Mouse (Mus musculus): ENCODE measurements around the gene Ccdc22. TPM values are rescaled to one million over a fixed set of nuclear protein-coding genes. Genes with fewer than 3 reads are reported as not detected.

The Ccdc22 gene
- polyA plus RNA-seq, 2 experiments, result 9.0 to 16.7 TPM

- TF ChIP-seq CTCF (IDR thresholded peaks at IDR 0.05; ENCODE audit: low read depth), result no peak
- no peak for TF ChIP-seq EP300 (IDR thresholded peaks at IDR 0.05; ENCODE audit: low read depth)
- Histone ChIP-seq H3K9me3 (ENCODE audit: control insufficient read depth, low read length) (no peaks in the 10 kb centered on the region), H3K27ac (no peak overlapping the region), H3K27me3 (ENCODE audit: control insufficient read depth, insufficient read depth, low read length) (no peaks in the 10 kb centered on the region), H3K4me2 (ENCODE audit: low read depth) (no peak overlapping the region), H3K36me3 (replicated peaks; ENCODE audit: control insufficient read depth, insufficient read depth, low read depth) (no peaks in the 10 kb centered on the region), H3K9ac (replicated peaks) (no peak overlapping the region), H3K4me1 (replicated peaks; ENCODE audit: control insufficient read depth in 2 of 2, insufficient read depth in 2 of 2, low read length in 1 of 2) (no peaks in the 10 kb centered on the region), H3K4me3 (ENCODE audit: insufficient read depth in 1 of 2, low read depth in 2 of 2, low read length in 2 of 2) (no peak overlapping the region)
- ATAC-seq (ENCODE audit: insufficient read depth) (no peak), DNase-seq (ENCODE audit: low read depth in 3 of 3, low spot score in 3 of 3) (no peak)
- WGBS (ENCODE audit: insufficient replicate concordance), result 66% methylated on average over 4 of the region's 4 CpGs
Observed at GRCm38 (mm10) chrX:7553474-7553873, 51.8 kb downstream of the Ccdc22 start.

Other genes starting within 250 kb of the Ccdc22 start
- gene Usp27x, start 229.7 kb downstream of the Ccdc22 start, polyA plus RNA-seq (2012; rRNA removed), result 0.12 and 0.26 TPM in 2 replicates
- 0.05 TPM in 1 of 2 replicates, not detected in the other for gene Usp27x, start 229.7 kb downstream of the Ccdc22 start, polyA plus RNA-seq (2014; fragmentation: Nextera tagmentation; extraction: Ambion mirVana)
- gene Foxp3, start 31.9 kb downstream of the Ccdc22 start, polyA plus RNA-seq (2012; rRNA removed), result not detected in 2 replicates
- not detected in 2 replicates for gene Foxp3, start 31.9 kb downstream of the Ccdc22 start, polyA plus RNA-seq (2014; fragmentation: Nextera tagmentation; extraction: Ambion mirVana)
- 0.42 and 0.56 TPM in 2 replicates for gene Ppp1r3f, start 31.2 kb downstream of the Ccdc22 start, polyA plus RNA-seq (2012; rRNA removed)
- 0.06 TPM in 2 replicates for gene Ppp1r3f, start 31.2 kb downstream of the Ccdc22 start, polyA plus RNA-seq (2014; fragmentation: Nextera tagmentation; extraction: Ambion mirVana)
- gene Cacna1f, start 1.6 kb upstream of the Ccdc22 start, polyA plus RNA-seq (2012; rRNA removed), result 0.04 and 0.06 TPM in 2 replicates
- gene Cacna1f, start 1.6 kb upstream of the Ccdc22 start, polyA plus RNA-seq (2014; fragmentation: Nextera tagmentation; extraction: Ambion mirVana), result 0.03 and 0.11 TPM in 2 replicates
- gene Syp, start 33.0 kb upstream of the Ccdc22 start, polyA plus RNA-seq (2012; rRNA removed), result 0.34 and 0.39 TPM in 2 replicates
- 0.05 and 0.25 TPM in 2 replicates for gene Syp, start 33.0 kb upstream of the Ccdc22 start, polyA plus RNA-seq (2014; fragmentation: Nextera tagmentation; extraction: Ambion mirVana)
- 1.2 and 1.3 TPM in 2 replicates for gene Prickle3, start 51.7 kb upstream of the Ccdc22 start, polyA plus RNA-seq (2012; rRNA removed)
- 0.34 and 1.0 TPM in 2 replicates for gene Prickle3, start 51.7 kb upstream of the Ccdc22 start, polyA plus RNA-seq (2014; fragmentation: Nextera tagmentation; extraction: Ambion mirVana)
- 27.3 and 43.1 TPM in 2 replicates for gene Plp2, start 65.9 kb upstream of the Ccdc22 start, polyA plus RNA-seq (2012; rRNA removed)
- 29.0 and 31.0 TPM in 2 replicates for gene Plp2, start 65.9 kb upstream of the Ccdc22 start, polyA plus RNA-seq (2014; fragmentation: Nextera tagmentation; extraction: Ambion mirVana)
- gene Magix, start 75.7 kb upstream of the Ccdc22 start, polyA plus RNA-seq (2012; rRNA removed), result 0.02 and 0.04 TPM in 2 replicates
- 0.20 TPM in 1 of 2 replicates, not detected in the other for gene Magix, start 75.7 kb upstream of the Ccdc22 start, polyA plus RNA-seq (2014; fragmentation: Nextera tagmentation; extraction: Ambion mirVana)
- gene Gpkow, start 91.6 kb upstream of the Ccdc22 start, polyA plus RNA-seq (2012; rRNA removed), result 4.4 and 7.0 TPM in 2 replicates
- gene Gpkow, start 91.6 kb upstream of the Ccdc22 start, polyA plus RNA-seq (2014; fragmentation: Nextera tagmentation; extraction: Ambion mirVana), result 12.6 and 14.6 TPM in 2 replicates
- gene Wdr45, start 108.8 kb upstream of the Ccdc22 start, polyA plus RNA-seq (2012; rRNA removed), result 11.8 and 12.1 TPM in 2 replicates
- 7.5 and 10.0 TPM in 2 replicates for gene Wdr45, start 108.8 kb upstream of the Ccdc22 start, polyA plus RNA-seq (2014; fragmentation: Nextera tagmentation; extraction: Ambion mirVana)
- gene Gm45208, start 116.7 kb upstream of the Ccdc22 start, polyA plus RNA-seq (2012; rRNA removed), result 0.09 and 0.18 TPM in 2 replicates
- not detected in 2 replicates for gene Gm45208, start 116.7 kb upstream of the Ccdc22 start, polyA plus RNA-seq (2014; fragmentation: Nextera tagmentation; extraction: Ambion mirVana)
- gene Praf2, start 122.9 kb upstream of the Ccdc22 start, polyA plus RNA-seq (2012; rRNA removed), result 4.3 and 5.7 TPM in 2 replicates
- gene Praf2, start 122.9 kb upstream of the Ccdc22 start, polyA plus RNA-seq (2014; fragmentation: Nextera tagmentation; extraction: Ambion mirVana), result 4.0 and 6.6 TPM in 2 replicates
- gene Ccdc120, start 145.4 kb upstream of the Ccdc22 start, polyA plus RNA-seq (2012; rRNA removed), result 1.4 and 2.0 TPM in 2 replicates
- 1.5 and 2.3 TPM in 2 replicates for gene Ccdc120, start 145.4 kb upstream of the Ccdc22 start, polyA plus RNA-seq (2014; fragmentation: Nextera tagmentation; extraction: Ambion mirVana)
- gene Tfe3, start 157.0 kb upstream of the Ccdc22 start, polyA plus RNA-seq (2012; rRNA removed), result 4.6 and 4.7 TPM in 2 replicates
- 5.7 and 7.3 TPM in 2 replicates for gene Tfe3, start 157.0 kb upstream of the Ccdc22 start, polyA plus RNA-seq (2014; fragmentation: Nextera tagmentation; extraction: Ambion mirVana)
- gene Gripap1, start 184.2 kb upstream of the Ccdc22 start, polyA plus RNA-seq (2012; rRNA removed), result 23.3 and 31.3 TPM in 2 replicates
- gene Gripap1, start 184.2 kb upstream of the Ccdc22 start, polyA plus RNA-seq (2014; fragmentation: Nextera tagmentation; extraction: Ambion mirVana), result 17.7 and 19.7 TPM in 2 replicates
- gene Kcnd1, start 216.8 kb upstream of the Ccdc22 start, polyA plus RNA-seq (2012; rRNA removed), result 0.37 and 0.43 TPM in 2 replicates
- gene Kcnd1, start 216.8 kb upstream of the Ccdc22 start, polyA plus RNA-seq (2014; fragmentation: Nextera tagmentation; extraction: Ambion mirVana), result 0.19 TPM in 2 replicates
- 30.0 and 30.4 TPM in 2 replicates for gene Otud5, start 235.8 kb upstream of the Ccdc22 start, polyA plus RNA-seq (2012; rRNA removed)
- gene Otud5, start 235.8 kb upstream of the Ccdc22 start, polyA plus RNA-seq (2014; fragmentation: Nextera tagmentation; extraction: Ambion mirVana), result 26.9 and 28.8 TPM in 2 replicates